Comparison of ENCODE assay signal across 16 mouse cellular contexts in genomic region chr9:109080516-109080915, GRCm38 (mm10). TPM values are rescaled to one million over a fixed set of nuclear protein-coding genes. Genes with fewer than 3 reads are reported as not detected.
DNase-seq lines count a peak whose midpoint lies in the region; ATAC-seq lines count a peak whose summit lies in the region.
"Had no signal": no experiment of that assay in that cellular context is flagged by ENCODE, and none has a peak within 500 bp of the region (broad histone marks: within the 10 kb centered on the region; RNA-seq: fewer than 3 reads in every experiment).

No protein-coding gene starts in this region.

- peak; percentile 83 for DNase-seq in retina, adult 2 months (ENCODE audit: low read depth, low spot score)
- no peak for DNase-seq in retina, embryonic 14.5 days (ENCODE audit: low spot score)
- no peak for DNase-seq in liver, embryonic 13.5 days
- no peak for DNase-seq in thymus, adult 18-20 months
- no peak for DNase-seq in urinary bladder, adult 2 months (ENCODE audit: low spot score)
- DNase-seq: adrenal gland, postnatal 36 days; cerebellum, postnatal 14 days; heart, adult 11 months; lung, embryonic 14.5 days; spleen, adult 18-20 months had no signal

- H3K9me3 ChIP-seq in intestine, embryonic 15.5 days: no peaks in the 10 kb centered on the region
- H3K9me3 ChIP-seq in intestine, embryonic 16.5 days (ENCODE audit: control insufficient read depth, low read length): no peaks in the 10 kb centered on the region
- no peaks in the 10 kb centered on the region for H3K9me3 ChIP-seq in liver, embryonic 13.5 days (replicated peaks)

- no peak overlapping the region for H3K4me3 ChIP-seq in intestine, embryonic 15.5 days (replicated peaks)
- no peak overlapping the region for H3K4me3 ChIP-seq in intestine, embryonic 16.5 days (ENCODE audit: low read length)
- H3K4me3 ChIP-seq in liver, embryonic 13.5 days (replicated peaks): peak overlapping the region; percentile 88

- peak overlapping the region; percentile 68 for H3K4me2 ChIP-seq in intestine, embryonic 15.5 days (replicated peaks)
- H3K4me2 ChIP-seq in intestine, embryonic 16.5 days (ENCODE audit: low read depth, low read length): no peak overlapping the region; the same call in 1 of the 2 replicates
- peak overlapping the region; percentile 80 for H3K4me2 ChIP-seq in liver, embryonic 13.5 days

- peaks cover 11% of the 10 kb centered on the region for H3K4me1 ChIP-seq in intestine, embryonic 15.5 days (replicated peaks)
- H3K4me1 ChIP-seq in intestine, embryonic 16.5 days (ENCODE audit: control insufficient read depth, insufficient read depth, low read length): peaks cover 13% of the 10 kb centered on the region; the same call in 1 of the 2 replicates
- peaks cover 36% of the 10 kb centered on the region for H3K4me1 ChIP-seq in liver, embryonic 13.5 days (replicated peaks)

- H3K27me3 ChIP-seq in intestine, embryonic 15.5 days (replicated peaks): no peaks in the 10 kb centered on the region
- no peaks in the 10 kb centered on the region for H3K27me3 ChIP-seq in intestine, embryonic 16.5 days (replicated peaks; ENCODE audit: control insufficient read depth, insufficient read depth, low read length)
- H3K27me3 ChIP-seq in liver, embryonic 13.5 days: no peaks in the 10 kb centered on the region

- no peak for ATAC-seq in intestine, embryonic 15.5 days
- ATAC-seq in intestine, embryonic 16.5 days: no peak
- ATAC-seq in liver, embryonic 13.5 days (ENCODE audit: low read depth): no peak
- ATAC-seq: activated CD4-positive, CD25-positive, alpha-beta regulatory T cell, adult 4 months; CD4-positive, CD25-positive, alpha-beta regulatory T cell, adult 4 months; hindbrain, postnatal 0 days had no signal

- no peaks in the 10 kb centered on the region for H3K36me3 ChIP-seq in intestine, embryonic 15.5 days
- H3K36me3 ChIP-seq in intestine, embryonic 16.5 days (ENCODE audit: control insufficient read depth, insufficient read depth, low read length): no peaks in the 10 kb centered on the region
- peaks cover 29% of the 10 kb centered on the region for H3K36me3 ChIP-seq in liver, embryonic 13.5 days

- H3K9ac ChIP-seq in intestine, embryonic 15.5 days: no peak overlapping the region
- H3K9ac ChIP-seq in intestine, embryonic 16.5 days (ENCODE audit: low read depth, low read length): no peak overlapping the region
- 0 out of 2 replicates have a peak overlapping the region, but pooled peaks have one; percentile 92 for H3K9ac ChIP-seq in liver, embryonic 13.5 days

- 95% methylated on average over 3 of the region's 3 CpGs for whole genome bisulfite sequencing in intestine, embryonic 15.5 days
- 94% methylated on average over 3 of the region's 3 CpGs for WGBS in intestine, embryonic 16.5 days
- 86% methylated on average over 3 of the region's 3 CpGs for WGBS in liver, embryonic 13.5 days (ENCODE audit: insufficient replicate concordance)

- H3K27ac ChIP-seq in intestine, embryonic 15.5 days: no peak overlapping the region
- H3K27ac ChIP-seq in intestine, embryonic 16.5 days (ENCODE audit: low read length): no peak overlapping the region
- no peak overlapping the region for H3K27ac ChIP-seq in liver, embryonic 13.5 days
- H3K27ac ChIP-seq: hindbrain, postnatal 0 days; layer of hippocampus, adult 2 months had no signal

RNA-seq across cellular contexts. Expression of gene Ccdc51, which starts 1.8 kb away (rescaled TPM):
- polyA plus RNA-seq in intestine, embryonic 15.5 days (2015; fragmentation: Nextera tagmentation; extraction: Ambion mirVana): 16.1 and 17.2 TPM in 2 replicates
- 20.0 and 20.2 TPM in 2 replicates for polyA plus RNA-seq in intestine, embryonic 16.5 days (2015; fragmentation: Nextera tagmentation; extraction: Ambion mirVana)
- polyA plus RNA-seq in liver, embryonic 13.5 days (2015; fragmentation: Nextera tagmentation; extraction: Ambion mirVana): 14.6 and 14.7 TPM in 2 replicates
- polyA plus RNA-seq in urinary bladder, adult 2 months (2012; rRNA removed): 10.9 and 14.0 TPM in 2 replicates

RNA-seq across cellular contexts. Expression of gene Tma7, which starts 1.9 kb away (rescaled TPM):
- 619 and 707 TPM in 2 replicates for polyA plus RNA-seq in intestine, embryonic 15.5 days (2015; fragmentation: Nextera tagmentation; extraction: Ambion mirVana)
- 597 and 612 TPM in 2 replicates for polyA plus RNA-seq in intestine, embryonic 16.5 days (2015; fragmentation: Nextera tagmentation; extraction: Ambion mirVana)
- polyA plus RNA-seq in liver, embryonic 13.5 days (2015; fragmentation: Nextera tagmentation; extraction: Ambion mirVana): 480 and 506 TPM in 2 replicates
- 118 and 126 TPM in 2 replicates for polyA plus RNA-seq in urinary bladder, adult 2 months (2012; rRNA removed)

RNA-seq across cellular contexts. Expression of gene Atrip, which starts 6.6 kb away (rescaled TPM):
- 21.3 and 22.4 TPM in 2 replicates for polyA plus RNA-seq in intestine, embryonic 15.5 days (2015; fragmentation: Nextera tagmentation; extraction: Ambion mirVana)
- 18.4 and 21.5 TPM in 2 replicates for polyA plus RNA-seq in intestine, embryonic 16.5 days (2015; fragmentation: Nextera tagmentation; extraction: Ambion mirVana)
- polyA plus RNA-seq in liver, embryonic 13.5 days (2015; fragmentation: Nextera tagmentation; extraction: Ambion mirVana): 12.6 and 12.7 TPM in 2 replicates
- 17.1 and 17.6 TPM in 2 replicates for polyA plus RNA-seq in urinary bladder, adult 2 months (2012; rRNA removed)

RNA-seq across cellular contexts. Expression of gene Plxnb1, which starts 14.7 kb away (rescaled TPM):
- polyA plus RNA-seq in intestine, embryonic 15.5 days (2015; fragmentation: Nextera tagmentation; extraction: Ambion mirVana): 7.1 TPM in 2 replicates
- polyA plus RNA-seq in intestine, embryonic 16.5 days (2015; fragmentation: Nextera tagmentation; extraction: Ambion mirVana): 4.7 and 5.2 TPM in 2 replicates
- polyA plus RNA-seq in liver, embryonic 13.5 days (2015; fragmentation: Nextera tagmentation; extraction: Ambion mirVana): 2.3 and 3.2 TPM in 2 replicates
- 19.9 and 26.2 TPM in 2 replicates for polyA plus RNA-seq in urinary bladder, adult 2 months (2012; rRNA removed)

RNA-seq across cellular contexts. Expression of gene Trex1, which starts 21.0 kb away (rescaled TPM):
- polyA plus RNA-seq in intestine, embryonic 15.5 days (2015; fragmentation: Nextera tagmentation; extraction: Ambion mirVana): 12.5 and 13.4 TPM in 2 replicates
- 13.0 and 14.4 TPM in 2 replicates for polyA plus RNA-seq in intestine, embryonic 16.5 days (2015; fragmentation: Nextera tagmentation; extraction: Ambion mirVana)
- polyA plus RNA-seq in liver, embryonic 13.5 days (2015; fragmentation: Nextera tagmentation; extraction: Ambion mirVana): 7.4 and 8.9 TPM in 2 replicates
- polyA plus RNA-seq in urinary bladder, adult 2 months (2012; rRNA removed): 37.3 and 41.4 TPM in 2 replicates
